Mouse (Mus musculus) thymus, adult 2 months (tissue): Measurements from ENCODE around the gene Phf11a. TPM values are rescaled to one million over a fixed set of nuclear protein-coding genes. Genes with fewer than 3 reads are reported as not detected.
A peak's percentile ranks its signal among the peaks of the same experiment; 100 is the strongest.
"Not testable (repeated sequence)": the region's sequence is repeated elsewhere in the genome, so short reads cannot be mapped to it uniquely, and the experiment has no call there.

Source experiments
- DNase-seq: peaks from one replicate; pipeline ENCODE4 v3.0.0; 2021
- H3K27ac ChIP-seq: fragments of 200-500 bp; 2 replicates; pipeline ENCODE4 v1.5.1; 2012; ENCODE audit warnings: low read length, control low read depth; ENCODE audit not compliant: control insufficient read depth, insufficient read depth
- H3K27me3 ChIP-seq: fragments of 200-500 bp; 2 replicates; pipeline ENCODE4 v1.6.1; 2012; ENCODE audit warnings: mild to moderate bottlenecking, low read length, moderate library complexity, mixed read lengths; ENCODE audit not compliant: control insufficient read depth, insufficient read depth
- H3K36me3 ChIP-seq: fragments of 200-500 bp; 2 replicates; pipeline ENCODE4 v1.6.1; 2012; ENCODE audit warnings: mild to moderate bottlenecking, low read length, moderate library complexity; ENCODE audit not compliant: control insufficient read depth, insufficient read depth
- H3K4me1 ChIP-seq: fragments of 200-500 bp; replicated peaks from 2 replicates; pipeline ENCODE4 v1.6.1; 2012; ENCODE audit warnings: low read length; ENCODE audit not compliant: control insufficient read depth, insufficient read depth
- H3K4me3 ChIP-seq: fragments of 200-500 bp; 2 replicates; pipeline ENCODE4 v1.5.1; 2012; ENCODE audit warnings: mild to moderate bottlenecking, low read length, control low read depth, moderate library complexity; ENCODE audit not compliant: control insufficient read depth, insufficient read depth
- CTCF ChIP-seq: fragments of 200-500 bp; IDR thresholded peaks from 2 replicates; pipeline ENCODE4 v1.5.1; 2012; ENCODE audit warnings: mild to moderate bottlenecking, control low read depth, low read length, moderate library complexity, borderline replicate concordance; ENCODE audit not compliant: control insufficient read depth, poor library complexity, insufficient read depth; ENCODE audit errors: extremely low read depth
- POLR2A ChIP-seq: fragments of 200-500 bp; IDR thresholded peaks from 2 replicates; pipeline ENCODE4 v1.6.1; 2012; ENCODE audit warnings: mild to moderate bottlenecking, low read length, control low read depth, moderate library complexity; ENCODE audit not compliant: control insufficient read depth, poor library complexity, insufficient read depth; ENCODE audit errors: extremely low read depth
- WGBS: fragments of 180-500 bp; shearing (Covaris S2); methylation state at CpG from one replicate; pipeline ENCODE4 v1.1.7; 2018; 5-methylcytosine and 5-hydroxymethylcytosine counted together
- polyA plus RNA-seq: library from polyadenylated mRNA; depleted of rRNA; stranded (reverse); fragments of >200 nt; gene quantifications from 2 replicates; pipeline ENCODE4 v1.2.3, GENCODE M21; 2012; rRNA removed

Phf11a gene
- polyA plus RNA-seq, 1 experiment = 3.4 TPM

DNA sequence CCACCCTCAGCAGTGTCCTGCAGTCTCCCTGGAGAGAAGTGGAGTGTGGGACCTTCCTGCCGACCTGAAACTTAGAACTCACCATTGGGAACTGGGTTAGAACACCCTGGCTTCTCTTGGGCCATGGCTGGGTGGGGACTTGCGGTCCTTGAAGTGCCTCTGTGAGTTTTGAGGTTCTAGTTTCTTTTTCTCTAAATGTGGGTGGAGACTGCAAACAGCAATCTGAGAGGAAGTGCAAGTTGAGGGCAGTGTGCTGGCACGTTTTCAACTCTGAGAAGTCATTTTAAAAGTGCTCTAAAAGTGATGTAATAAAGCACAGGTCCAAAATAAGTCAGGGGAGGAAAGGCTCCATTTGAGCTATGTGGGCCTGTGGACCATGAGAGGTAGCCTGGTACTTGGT lies 37.3 kb downstream of the Phf11a start, which contains the start of gene Gm6904:
Gm6904 (minus strand) TSS at position 161 of the 400 bp plus-strand sequence.
- WGBS = 7% methylated on average over 3 of the region's 3 CpGs
- no peak within 1 kb of the TSS for H3K27ac ChIP-seq
- peaks cover 2% of the 10 kb centered on the region; the same call in 1 of the 2 replicates for H3K4me1 ChIP-seq
- TF ChIP-seq CTCF (no peak), POLR2A (no peak)
- H3K36me3 ChIP-seq = no peaks in the 10 kb centered on the region
- no peaks in the 10 kb centered on the region for H3K27me3 ChIP-seq
- DNase-seq = peak; percentile 5
- H3K4me3 ChIP-seq = no peak within 1 kb of the TSS

DNA sequence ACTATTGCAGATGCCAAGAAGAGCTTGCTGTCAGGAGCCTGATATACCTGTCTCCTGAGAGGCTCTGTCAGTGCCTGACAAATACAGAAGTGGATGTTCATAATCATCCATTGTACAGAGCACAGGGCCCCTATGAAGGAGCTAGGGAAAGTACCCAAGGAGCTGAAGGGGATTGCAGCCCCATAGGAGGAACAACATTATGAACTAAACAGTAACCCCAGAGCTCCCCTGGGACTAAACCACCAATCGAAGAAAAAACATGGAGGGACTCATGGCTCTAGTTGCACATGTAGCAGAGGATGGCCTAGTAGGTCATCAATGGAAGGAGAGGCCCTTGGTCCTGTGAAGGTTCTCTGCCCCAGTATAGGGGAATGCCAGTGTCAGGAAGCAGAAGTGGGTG lies 41.5 kb downstream of the Phf11a start:
- WGBS = 97% methylated on average over 1 of the region's 1 CpGs
- not testable (repeated sequence) for H3K27me3 ChIP-seq, H3K4me1 ChIP-seq, H3K4me3 ChIP-seq, H3K27ac ChIP-seq, DNase-seq, H3K36me3 ChIP-seq

DNA sequence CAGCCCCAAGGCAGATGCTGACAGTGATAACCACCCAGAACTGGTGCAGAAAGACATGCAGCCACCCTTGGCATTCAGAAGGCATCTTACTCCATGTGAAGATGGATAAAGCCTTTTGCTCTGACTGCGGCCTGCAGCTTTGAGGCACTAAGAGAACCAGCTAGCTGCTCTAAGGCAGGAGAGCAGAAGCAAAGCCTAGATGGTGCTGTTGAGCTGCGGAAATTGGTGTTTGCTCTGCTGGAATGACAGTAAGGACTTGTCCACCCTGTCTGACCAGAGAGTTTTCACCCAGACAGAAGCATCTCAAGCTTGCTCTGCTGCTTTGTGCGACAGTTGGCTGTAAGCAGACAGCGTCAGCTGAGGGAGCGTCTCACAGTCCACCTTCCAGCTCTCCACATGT lies 47.0 kb downstream of the Phf11a start:
- H3K4me1 ChIP-seq, H3K4me3 ChIP-seq, H3K36me3 ChIP-seq, H3K27ac ChIP-seq, DNase-seq, H3K27me3 ChIP-seq: not testable (repeated sequence)
- WGBS = 90% methylated on average over 5 of the region's 5 CpGs

DNA sequence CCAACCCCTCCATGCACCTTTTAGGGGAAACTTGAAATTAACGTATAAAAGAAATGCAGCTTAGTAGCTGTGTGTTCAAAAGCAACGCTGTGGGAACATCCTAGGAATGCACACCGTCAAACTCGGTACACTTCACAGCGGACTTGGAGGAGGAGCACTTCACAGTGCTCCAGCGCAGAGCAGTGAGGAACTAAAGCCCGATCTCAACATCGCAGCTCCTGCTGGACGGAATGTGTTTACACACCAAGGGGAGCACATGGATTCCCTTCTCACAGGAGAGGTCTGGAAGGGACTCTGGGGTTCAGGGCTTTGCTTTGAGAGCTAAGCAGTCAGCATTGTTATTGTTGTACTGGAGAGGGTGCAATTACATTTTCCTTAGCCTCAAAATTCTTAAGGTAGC lies 63.7 kb downstream of the Phf11a start:
- no peak for DNase-seq
- Histone ChIP-seq H3K27ac (no peak overlapping the region), H3K36me3 (peaks cover 25% of the 10 kb centered on the region; the same call in 1 of the 2 replicates), H3K4me3 (no peak overlapping the region), H3K27me3 (no peaks in the 10 kb centered on the region), H3K4me1 (no peaks in the 10 kb centered on the region)
- 98% methylated on average over 9 of the region's 9 CpGs for WGBS
- TF ChIP-seq POLR2A (no peak), CTCF (no peak)

DNA sequence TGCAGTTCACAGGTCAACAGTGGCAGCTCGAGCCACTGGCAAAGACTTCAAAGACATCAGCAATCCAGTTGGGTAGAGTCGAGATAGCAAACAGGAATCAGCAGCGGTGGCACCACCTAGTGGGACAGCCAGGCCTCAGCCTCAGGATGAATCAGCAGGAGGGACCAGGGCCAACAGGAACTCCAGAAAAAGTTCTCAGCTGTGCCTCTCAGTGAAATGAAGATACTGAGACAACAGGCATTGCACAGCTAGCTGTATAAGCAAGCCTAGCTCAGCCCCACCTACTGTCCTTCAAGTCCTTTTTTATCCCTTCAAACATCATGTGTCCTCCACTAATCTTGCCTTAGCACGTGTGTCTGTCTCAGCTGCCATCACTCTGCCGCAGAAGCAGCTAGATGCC lies 65.3 kb downstream of the Phf11a start:
- peaks cover 33% of the 10 kb centered on the region for H3K36me3 ChIP-seq
- H3K27me3 ChIP-seq = no peaks in the 10 kb centered on the region
- H3K27ac ChIP-seq = no peak overlapping the region
- no peak for DNase-seq
- no peaks in the 10 kb centered on the region for H3K4me1 ChIP-seq
- H3K4me3 ChIP-seq = no peak overlapping the region
- WGBS = 47% methylated on average over 5 of the region's 5 CpGs
- no peak for TF ChIP-seq POLR2A
- TF ChIP-seq CTCF = no peak

DNA sequence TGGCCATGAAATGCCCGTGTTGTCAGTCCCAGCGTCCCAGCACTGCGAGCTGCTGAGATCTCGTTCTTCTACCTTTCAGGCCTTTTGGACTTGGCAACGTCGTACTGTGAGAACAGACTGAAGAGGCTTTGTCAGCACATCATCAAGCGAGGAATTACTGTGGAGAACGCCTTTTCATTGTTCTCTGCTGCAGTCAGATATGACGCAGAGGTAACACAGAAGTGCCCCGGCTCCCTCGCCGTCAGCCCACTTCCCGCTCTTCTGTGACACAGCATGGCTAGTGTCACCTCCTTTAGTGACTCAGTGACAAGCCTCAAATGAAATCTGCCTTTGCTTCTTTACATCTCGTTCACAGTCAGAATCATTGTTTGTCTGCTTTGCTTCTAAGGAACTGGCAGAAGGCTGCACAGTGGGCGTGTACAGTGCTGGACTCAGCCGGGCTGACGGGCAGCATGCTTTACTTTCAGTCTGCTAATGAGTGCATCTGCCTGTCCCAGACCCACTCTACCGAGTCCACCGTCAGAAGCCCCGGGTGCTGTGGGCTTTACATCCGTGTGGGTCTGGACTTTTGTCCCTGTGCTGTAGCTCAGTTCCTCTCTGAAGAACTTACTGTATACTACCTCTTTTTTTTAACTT lies 66.9 kb downstream of the Phf11a start:
- peaks cover 46% of the 10 kb centered on the region for H3K36me3 ChIP-seq
- no peaks in the 10 kb centered on the region for H3K27me3 ChIP-seq
- H3K27ac ChIP-seq = no peak overlapping the region
- 97% methylated on average over 21 of the region's 21 CpGs for WGBS
- TF ChIP-seq POLR2A (no peak), CTCF (no peak)
- no peak overlapping the region for H3K4me3 ChIP-seq
- H3K4me1 ChIP-seq = no peaks in the 10 kb centered on the region
- no peak for DNase-seq

DNA sequence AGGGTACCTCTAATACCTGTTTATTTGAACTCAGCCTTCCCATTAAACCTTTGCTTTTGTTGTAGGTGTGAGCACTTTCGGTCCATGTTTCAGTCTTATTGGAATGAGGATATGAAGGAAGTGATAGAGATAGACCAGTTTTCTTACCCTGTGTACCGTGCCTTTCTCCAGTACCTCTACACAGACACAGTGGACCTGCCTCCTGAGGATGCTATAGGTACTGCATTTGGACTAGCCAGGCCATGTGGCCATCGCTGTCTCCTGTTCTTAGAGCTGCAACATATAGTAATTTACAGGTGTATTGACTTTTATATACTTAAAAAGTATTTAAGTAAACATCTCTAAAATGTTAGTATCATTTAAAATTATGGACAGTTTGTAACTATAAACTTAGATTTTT lies 67.5 kb downstream of the Phf11a start:
- Histone ChIP-seq H3K36me3 (peaks cover 46% of the 10 kb centered on the region), H3K27ac (no peak overlapping the region), H3K4me1 (no peaks in the 10 kb centered on the region), H3K4me3 (no peak overlapping the region), H3K27me3 (no peaks in the 10 kb centered on the region)
- no peak for DNase-seq
- no peak for TF ChIP-seq POLR2A
- TF ChIP-seq CTCF = no peak
- 94% methylated on average over 3 of the region's 3 CpGs for WGBS

Other genes with a start within 250 kb of the Phf11a start
- gene 1700129C05Rik, start 154.6 kb downstream of the Phf11a start, polyA plus RNA-seq = not detected in 2 replicates
- not detected in 2 replicates for gene Gm5142, start 118.8 kb downstream of the Phf11a start, polyA plus RNA-seq
- gene Rcbtb1, start 96.3 kb downstream of the Phf11a start, polyA plus RNA-seq = 16.9 and 17.8 TPM in 2 replicates
- gene Gm6904, start 37.3 kb downstream of the Phf11a start, polyA plus RNA-seq = 0.12 TPM in 1 of 2 replicates, not detected in the other
- 2.7 and 4.1 TPM in 2 replicates for gene Phf11b, start 43.8 kb upstream of the Phf11a start, polyA plus RNA-seq
- 4.5 and 8.2 TPM in 2 replicates for gene Phf11d, start 67.9 kb upstream of the Phf11a start, polyA plus RNA-seq
- 2.2 and 3.1 TPM in 2 replicates for gene Phf11c, start 97.9 kb upstream of the Phf11a start, polyA plus RNA-seq
- 19.1 and 20.5 TPM in 2 replicates for gene Setdb2, start 143.4 kb upstream of the Phf11a start, polyA plus RNA-seq
- 5.3 and 5.5 TPM in 2 replicates for gene Cab39l, start 143.4 kb upstream of the Phf11a start, polyA plus RNA-seq